ENCODE assay signal across 17 mouse cellular contexts in genomic region chr9:57143212-57143611, GRCm38 (mm10).
"Had no signal": no experiment of that assay in that cellular context is flagged by ENCODE, and none has a peak within 500 bp of the region (broad histone marks: within the 10 kb centered on the region; RNA-seq: fewer than 3 reads in every experiment).

No protein-coding gene starts in this region.

- H3K27ac ChIP-seq: liver, embryonic 15.5 days; lung, embryonic 15.5 days; macrophage; midbrain, embryonic 12.5 days; neural tube, embryonic 12.5 days; stomach, embryonic 15.5 days; stomach, postnatal 0 days had no signal

- H3K4me3 ChIP-seq: liver, embryonic 15.5 days; lung, embryonic 15.5 days; megakaryocyte, embryonic 14.5 days; midbrain, embryonic 12.5 days; neural tube, embryonic 12.5 days; stomach, embryonic 15.5 days had no signal

- H3K9me3 ChIP-seq: liver, embryonic 15.5 days; lung, embryonic 15.5 days; megakaryocyte, embryonic 14.5 days; midbrain, embryonic 12.5 days; neural tube, embryonic 12.5 days; stomach, embryonic 15.5 days had no signal

- H3K27me3 ChIP-seq: liver, embryonic 15.5 days; lung, embryonic 15.5 days; megakaryocyte, embryonic 14.5 days; midbrain, embryonic 12.5 days; neural tube, embryonic 12.5 days; stomach, embryonic 15.5 days had no signal

- DNase-seq: liver, postnatal 0 days; lung, adult 2 months; lung, postnatal 14 days; lung, postnatal 36 days; midbrain, embryonic 14.5 days; right cerebral cortex, postnatal 14 days; thymus, adult 2 months; thymus, postnatal 25 days; thymus, postnatal 4 days had no signal
